Mouse (Mus musculus) v-Abl transformed pro-B cells (cell line): ENCODE results near the gene Dip2c.

ENCODE experiments used
- in situ Hi-C, 2 experiments: fragments of 400-800 bp; cut with MboI; formaldehyde crosslinking; loops; one replicate each; pipeline ENCODE4 v1.15.1; 2025; ENCODE audit not compliant: unreplicated experiment in 2 of 2

The Dip2c gene

GRCm38 (mm10) chr13:9702615-9703235, 426.4 kb downstream of the Dip2c start:
- in situ Hi-C loops = no loop called here

GRCm38 (mm10) chr13:9706720-9707119, 430.4 kb downstream of the Dip2c start:
- in situ Hi-C loops = no loop called here

- in situ Hi-C loops = no loop called here
Measured at GRCm38 (mm10) chr13:9708433-9709240, 432.3 kb downstream of the Dip2c start.

GRCm38 (mm10) chr13:9712409-9712808, 436.1 kb downstream of the Dip2c start:
- in situ Hi-C loops = no loop called here

- in situ Hi-C loops = no loop called here
Measured at GRCm38 (mm10) chr13:9712971-9713370, 436.6 kb downstream of the Dip2c start.

GRCm38 (mm10) chr13:9713462-9714134, 437.3 kb downstream of the Dip2c start:
- in situ Hi-C loops = no loop called here

GRCm38 (mm10) chr13:9715224-9715623, 438.9 kb downstream of the Dip2c start:
- in situ Hi-C loops = no loop called here
